Mouse (Mus musculus) kidney, postnatal 14 days (tissue): Measurements from ENCODE around the gene Ran.
"Not testable (repeated sequence)": the region's sequence is repeated elsewhere in the genome, so short reads cannot be mapped to it uniquely, and the experiment has no call there.

Experiments
- DNase-seq: peaks from one replicate; pipeline ENCODE4 v3.0.0; 2022; ENCODE audit warnings: mixed read lengths

Ran gene

GRCm38 (mm10) chr5:129019497-129020299 lies at the start of gene Ran:
Gene Ran (plus strand): TSS chr5:129020069.
- peak; percentile 98 for DNase-seq

DNA sequence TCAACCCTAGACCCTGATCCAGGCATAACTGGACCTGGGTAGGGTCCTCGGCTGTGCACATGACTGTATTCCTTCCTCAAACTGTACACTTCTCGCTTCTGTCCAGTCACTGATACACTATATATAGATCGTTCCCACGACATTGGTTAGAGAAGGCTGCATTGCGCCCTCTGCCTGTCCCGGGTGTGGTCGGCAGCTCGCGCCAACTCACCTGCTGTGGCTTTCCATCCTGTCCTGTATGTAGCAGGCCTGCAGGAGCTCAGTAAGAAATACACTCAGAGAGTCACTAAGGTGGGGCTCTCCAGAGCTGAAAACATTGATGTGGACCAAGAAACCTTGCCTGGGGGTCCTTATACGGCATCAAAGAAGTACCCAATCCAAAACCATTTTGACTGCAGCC lies 49.0 kb upstream of the Ran start:
- DNase-seq = no peak

- DNase-seq = peak; percentile 67
These were observed 48.6 kb upstream of the Ran start for GRCm38 (mm10) chr5:128971298-128971697.

GRCm38 (mm10) chr5:128976266-128976665 lies 43.6 kb upstream of the Ran start:
- peak; percentile 69 for DNase-seq

GRCm38 (mm10) chr5:128977466-128977865 lies 42.4 kb upstream of the Ran start:
- DNase-seq = not testable (repeated sequence)

- no peak for DNase-seq
These were observed 40.9 kb upstream of the Ran start for GRCm38 (mm10) chr5:128978957-128979356.

- no peak for DNase-seq
These were observed 39.0 kb upstream of the Ran start for GRCm38 (mm10) chr5:128980857-128981256.

GRCm38 (mm10) chr5:128981607-128982006 lies 38.3 kb upstream of the Ran start:
- DNase-seq = peak; percentile 52

DNA sequence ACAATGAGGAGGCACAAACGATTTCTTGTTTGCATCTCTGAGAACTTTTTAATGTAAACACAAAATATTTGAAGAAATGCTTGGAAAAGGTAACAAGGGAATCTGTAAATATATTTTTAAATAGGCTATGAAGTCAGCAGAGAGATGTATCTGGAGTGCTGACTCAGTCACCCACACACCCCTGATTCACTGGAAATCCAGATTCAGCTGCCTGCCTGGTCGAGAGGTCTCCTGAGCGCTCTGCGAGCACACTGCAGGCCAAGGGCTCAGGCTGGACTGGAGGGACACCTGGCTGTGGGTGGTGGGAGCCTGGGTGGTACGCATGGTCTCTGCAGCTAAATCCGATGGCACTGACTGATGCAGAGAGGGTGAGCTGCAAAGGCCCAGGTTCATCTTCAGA lies 35.3 kb upstream of the Ran start:
- DNase-seq = no peak

- DNase-seq = no peak
These were observed 33.9 kb upstream of the Ran start for GRCm38 (mm10) chr5:128985946-128986345.

- peak; percentile 77 for DNase-seq
These were observed 32.5 kb upstream of the Ran start for GRCm38 (mm10) chr5:128987141-128987954.

DNA sequence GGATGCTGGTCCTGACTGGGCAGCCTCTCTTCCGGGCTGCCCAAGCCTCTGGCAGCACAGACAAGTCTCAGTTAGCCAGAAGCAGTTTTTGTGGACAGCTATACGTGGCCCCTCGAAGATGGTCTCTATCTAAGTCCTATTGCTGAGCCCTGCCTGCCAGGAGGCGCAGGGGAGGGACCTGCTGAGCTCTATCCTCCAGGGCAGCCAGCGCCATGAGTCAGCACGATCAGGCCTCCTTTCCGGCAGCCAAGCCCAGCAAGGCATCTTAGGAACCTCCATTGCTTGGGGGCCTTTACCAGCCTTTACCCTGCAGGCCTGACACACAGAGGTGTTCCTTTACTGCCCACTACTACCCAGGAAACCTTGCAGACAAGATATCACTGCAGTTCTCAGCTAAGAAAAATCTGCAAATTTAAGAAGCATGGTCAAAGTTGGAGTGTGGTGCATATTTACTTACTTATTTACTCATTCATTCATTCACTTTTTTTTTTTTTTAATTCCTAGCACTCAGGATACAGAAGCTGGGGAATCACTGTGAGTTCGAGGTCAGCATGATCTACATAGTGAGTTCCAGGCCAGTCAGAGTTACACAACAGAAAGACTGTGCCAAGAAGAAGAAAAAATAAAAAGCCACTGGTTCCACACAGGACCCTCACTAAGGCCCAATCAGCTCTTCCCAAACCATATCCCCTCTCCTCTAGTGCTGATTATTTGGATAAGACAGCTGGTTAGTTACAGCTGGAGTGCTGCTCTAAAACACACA lies 19.0 kb upstream of the Ran start:
- DNase-seq = peak; percentile 19

GRCm38 (mm10) chr5:129002571-129003011 lies 17.3 kb upstream of the Ran start:
- peak; percentile 73 for DNase-seq

GRCm38 (mm10) chr5:129005416-129005815 lies 14.5 kb upstream of the Ran start:
- DNase-seq = no peak

- DNase-seq = peak; percentile 49
These were observed 13.7 kb upstream of the Ran start for GRCm38 (mm10) chr5:129006031-129006788.

- DNase-seq = peak; percentile 46
These were observed 12.5 kb upstream of the Ran start for GRCm38 (mm10) chr5:129007105-129007957.

DNA sequence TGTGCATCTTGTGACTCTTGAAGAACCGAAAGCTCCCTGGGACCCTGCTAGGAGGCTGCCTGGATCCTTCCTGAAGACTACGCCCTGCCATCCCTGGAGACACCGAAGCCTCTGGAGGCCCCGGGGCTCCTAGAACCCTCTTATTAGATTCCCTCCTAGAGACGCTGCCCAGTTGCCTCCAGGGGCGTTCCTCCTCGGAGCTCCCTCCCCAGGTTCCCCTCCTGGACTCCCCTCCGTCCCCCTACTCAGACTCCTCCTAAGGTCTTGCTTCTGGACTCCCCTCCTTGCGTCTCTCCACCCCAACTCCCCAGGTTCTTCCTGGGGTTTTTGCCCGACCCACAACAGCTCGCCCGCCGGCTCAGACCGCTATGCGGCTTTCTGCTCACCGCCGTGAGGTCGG lies 11.9 kb upstream of the Ran start:
- no peak for DNase-seq

GRCm38 (mm10) chr5:129008412-129008826 lies 11.4 kb upstream of the Ran start, which contains the start of gene Stx2:
Gene Stx2 (minus strand): TSS chr5:129008574.
- DNase-seq = peak; percentile 96

- DNase-seq = no peak
These were observed 10.3 kb upstream of the Ran start for GRCm38 (mm10) chr5:129009577-129009976.

DNA sequence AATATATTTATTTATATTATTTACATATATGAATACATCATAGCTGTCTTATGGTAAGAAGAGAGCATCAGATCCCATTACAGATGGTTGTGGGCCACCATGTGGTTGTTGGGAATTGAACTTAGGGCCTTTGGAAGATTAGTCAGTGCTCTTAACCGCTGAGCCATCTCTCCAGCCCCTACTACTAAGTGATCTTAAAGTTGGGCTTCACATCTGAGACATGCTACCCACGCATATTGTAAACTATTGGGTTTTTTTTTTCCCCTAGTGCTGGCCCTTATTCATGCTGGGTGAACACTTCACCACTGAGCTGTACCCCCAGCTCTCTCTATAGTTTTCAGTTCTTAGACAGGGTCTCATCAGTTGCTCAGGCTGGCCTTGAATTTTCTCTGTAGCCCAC lies 8.9 kb upstream of the Ran start:
- no peak for DNase-seq

DNA sequence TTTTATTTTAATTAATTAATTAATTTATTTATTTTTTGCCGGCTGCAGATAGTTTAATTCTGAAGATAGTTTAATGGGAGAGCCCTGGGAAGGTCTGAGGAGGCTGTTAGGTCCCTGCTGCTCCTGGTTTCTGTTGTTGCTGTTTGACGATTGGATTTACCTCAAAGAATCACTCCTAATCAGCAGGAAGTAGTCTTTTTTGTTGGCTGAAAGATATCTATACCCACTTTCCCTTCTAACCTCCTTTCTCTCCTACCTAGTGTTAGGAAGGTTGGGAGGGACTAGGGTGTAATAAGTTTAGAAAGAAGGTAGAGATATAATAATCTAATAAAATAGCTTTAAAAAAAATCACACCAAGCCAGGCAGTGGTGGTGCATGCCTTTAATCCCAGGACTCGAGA lies 4.8 kb upstream of the Ran start:
- DNase-seq = no peak
